Mouse (Mus musculus): Measurements from ENCODE around the gene Filip1l. TPM values are rescaled to one million over a fixed set of nuclear protein-coding genes. Genes with fewer than 3 reads are reported as not detected.

Filip1l gene
- total RNA-seq, 2 experiments from 2014 or later, result 3.1 to 3.2 TPM

GRCm38 (mm10) chr16:57433173-57433572, 80.3 kb downstream of the Filip1l start:
- no peak for DNase-seq (ENCODE audit: low spot score in 2 of 2)

- no peak for DNase-seq (ENCODE audit: low spot score in 2 of 2)
These were observed 80.8 kb downstream of the Filip1l start for GRCm38 (mm10) chr16:57433671-57434070.

GRCm38 (mm10) chr16:57434640-57435039, 81.7 kb downstream of the Filip1l start:
- no peak for DNase-seq (ENCODE audit: low spot score in 2 of 2)

GRCm38 (mm10) chr16:57437523-57438287, 84.8 kb downstream of the Filip1l start:
- no peak for DNase-seq (ENCODE audit: low spot score in 2 of 2)

GRCm38 (mm10) chr16:57438288-57438685, 85.4 kb downstream of the Filip1l start:
- no peak for DNase-seq (ENCODE audit: low spot score in 2 of 2)

GRCm38 (mm10) chr16:57439206-57439605, 86.3 kb downstream of the Filip1l start:
- no peak for DNase-seq (ENCODE audit: low spot score in 2 of 2)

GRCm38 (mm10) chr16:57440706-57441437, 88.0 kb downstream of the Filip1l start:
- no peak for DNase-seq (ENCODE audit: low spot score in 2 of 2)

GRCm38 (mm10) chr16:57445096-57446094, 92.5 kb downstream of the Filip1l start:
- no peak for DNase-seq (ENCODE audit: low spot score in 2 of 2)

GRCm38 (mm10) chr16:57453009-57453408, 100.1 kb downstream of the Filip1l start:
- no peak for DNase-seq (ENCODE audit: low spot score in 2 of 2)

- no peak for DNase-seq (ENCODE audit: low spot score in 2 of 2)
These were observed 101.3 kb downstream of the Filip1l start for GRCm38 (mm10) chr16:57454106-57454763.

- no peak for DNase-seq (ENCODE audit: low spot score in 2 of 2)
These were observed 102.7 kb downstream of the Filip1l start for GRCm38 (mm10) chr16:57455573-57455972.

GRCm38 (mm10) chr16:57456003-57456402, 103.1 kb downstream of the Filip1l start:
- DNase-seq (ENCODE audit: low spot score in 2 of 2), result no peak

- no peak for DNase-seq (ENCODE audit: low spot score in 2 of 2)
These were observed 112.6 kb downstream of the Filip1l start for GRCm38 (mm10) chr16:57465386-57465913.

GRCm38 (mm10) chr16:57469301-57469700, 116.4 kb downstream of the Filip1l start:
- DNase-seq (ENCODE audit: low spot score in 2 of 2), result no peak

- no peak for DNase-seq (ENCODE audit: low spot score in 2 of 2)
These were observed 117.0 kb downstream of the Filip1l start for GRCm38 (mm10) chr16:57469869-57470268.

- DNase-seq (ENCODE audit: low spot score in 2 of 2), result no peak
These were observed 117.5 kb downstream of the Filip1l start for GRCm38 (mm10) chr16:57470286-57470830.

GRCm38 (mm10) chr16:57471071-57471470, 118.2 kb downstream of the Filip1l start:
- DNase-seq (ENCODE audit: low spot score in 2 of 2), result no peak

- no peak for DNase-seq (ENCODE audit: low spot score in 2 of 2)
These were observed 120.7 kb downstream of the Filip1l start for GRCm38 (mm10) chr16:57473415-57474085.

- DNase-seq (ENCODE audit: low spot score in 2 of 2), result no peak
These were observed 125.6 kb downstream of the Filip1l start for GRCm38 (mm10) chr16:57478451-57478850.

- DNase-seq (ENCODE audit: low spot score in 2 of 2), result no peak
These were observed 126.9 kb downstream of the Filip1l start for GRCm38 (mm10) chr16:57479776-57480175.

Data from left cerebral cortex, adult 18-20 months (tissue).